13 mouse cellular contexts compared by ENCODE assay signal in genomic region chr13:55611996-55612395, GRCm38 (mm10).
"Had no signal": no experiment of that assay in that cellular context is flagged by ENCODE, and none has a peak within 500 bp of the region (broad histone marks: within the 10 kb centered on the region; RNA-seq: fewer than 3 reads in every experiment).

No protein-coding gene starts in this region.

- H3K27ac ChIP-seq: layer of hippocampus, adult 2 months; liver, embryonic 13.5 days had no signal

- DNase-seq: kidney, adult 2 months; kidney, postnatal 10 days; layer of hippocampus, adult 9-11 months; liver, embryonic 13.5 days; lung, adult 2 months; lung, postnatal 14 days; lung, postnatal 4 days; midbrain, embryonic 14.5 days; thymus, adult 18-20 months; thymus, postnatal 36 days had no signal

- H3K4me3 ChIP-seq: layer of hippocampus, adult 2 months; limb, embryonic 13.5 days; liver, embryonic 13.5 days had no signal

- H3K4me2 ChIP-seq: limb, embryonic 13.5 days; liver, embryonic 13.5 days; midbrain, embryonic 11.5 days had no signal

- H3K27me3 ChIP-seq: limb, embryonic 13.5 days; liver, embryonic 13.5 days had no signal

- H3K9me3 ChIP-seq: limb, embryonic 13.5 days; liver, embryonic 13.5 days had no signal

- H3K9ac ChIP-seq: liver, embryonic 13.5 days had no signal
